Mouse (Mus musculus) monocyte, adult 2 months (primary cell): Measurements from ENCODE around the gene Ubr7.

Experiments used
- DNase-seq, 2 experiments: peaks; one replicate each; pipeline ENCODE4 v3.0.0; 2022; ENCODE audit warnings: low spot score in 2 of 2, low read depth in 1 of 2

Gene Ubr7

DNA sequence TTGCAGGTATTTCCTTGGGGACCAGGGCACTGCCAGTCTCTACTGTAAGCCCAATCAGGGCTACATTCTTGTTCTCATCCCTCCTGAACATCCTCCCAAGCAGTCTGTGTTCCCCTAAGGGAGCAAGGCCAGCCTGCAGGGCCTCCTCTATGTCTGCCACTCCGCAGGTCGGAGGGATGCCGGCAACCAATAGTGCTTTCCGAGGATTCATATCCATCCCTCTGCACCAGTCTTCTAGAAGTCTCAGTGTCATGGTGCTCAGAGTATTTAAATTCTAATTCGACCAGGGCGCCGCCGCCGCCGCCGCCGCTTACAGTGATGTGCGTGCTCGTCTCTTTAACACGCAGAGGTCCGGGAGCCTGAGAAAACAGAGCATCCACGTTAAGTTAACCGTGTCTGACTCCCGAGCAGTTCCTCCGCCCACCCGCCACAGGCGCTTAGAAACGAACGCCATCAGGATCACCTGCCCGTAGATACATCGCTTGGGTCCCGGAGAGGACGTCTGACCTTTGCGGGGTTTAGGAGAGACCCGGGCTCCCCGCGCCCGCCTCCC, 14.7 kb upstream of the Ubr7 start:
- no peak for DNase-seq

DNA sequence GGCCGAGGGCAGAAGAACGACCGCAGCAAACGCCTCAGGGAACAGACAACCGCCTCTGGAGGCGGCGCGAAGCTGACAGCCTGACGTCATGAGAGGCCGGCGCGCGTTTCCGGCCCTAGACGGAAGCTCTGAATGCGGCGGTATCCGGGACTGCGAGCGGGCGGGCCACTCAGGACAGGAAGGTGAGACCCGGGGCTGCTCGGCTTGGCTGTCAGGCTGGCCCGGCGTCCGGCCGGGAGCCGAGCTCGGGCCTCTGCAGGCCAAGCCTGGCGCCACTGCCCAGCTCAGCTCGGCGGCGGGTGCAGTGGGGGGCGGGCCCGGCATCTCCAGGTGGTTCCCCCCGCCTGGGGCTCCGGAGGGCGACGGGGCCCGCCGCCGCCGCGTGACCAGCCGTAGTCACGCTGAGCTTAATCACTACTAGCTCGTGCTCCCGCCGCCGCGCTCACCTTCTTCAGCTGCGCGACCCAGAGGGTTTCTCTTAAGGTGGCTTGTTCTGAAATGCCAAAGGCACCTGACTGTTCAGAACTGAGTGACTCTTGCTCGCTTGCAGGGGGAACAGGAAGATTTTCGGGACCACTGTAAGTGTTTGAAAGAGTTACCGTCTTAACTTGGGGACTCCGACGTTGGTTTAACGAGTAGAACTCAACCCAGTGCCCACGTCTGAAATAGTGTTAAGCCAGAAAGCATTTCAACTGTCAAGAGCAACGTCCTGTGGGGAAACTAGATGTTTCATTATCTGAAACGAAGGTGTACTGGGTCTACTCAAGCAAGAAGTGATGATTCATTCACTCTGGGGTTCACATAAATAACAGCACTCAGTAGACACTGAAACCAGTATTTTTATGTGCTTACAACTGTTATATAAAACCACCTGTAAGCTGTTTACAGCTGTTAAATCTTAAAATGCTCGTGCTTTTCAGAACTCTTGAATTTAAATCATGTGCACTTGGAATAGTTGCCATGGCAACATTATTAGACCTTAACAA, 13.9 kb upstream of the Ubr7 start, which contains the start of the genes Moap1 and Tmem251:
Gene Moap1, minus strand, starts transcription at position 73 of the 986 bp plus-strand sequence.
Gene Tmem251, plus strand, starts transcription at position 174 of the 986 bp plus-strand sequence.
- peak; percentile 77 to 88 for DNase-seq

DNA sequence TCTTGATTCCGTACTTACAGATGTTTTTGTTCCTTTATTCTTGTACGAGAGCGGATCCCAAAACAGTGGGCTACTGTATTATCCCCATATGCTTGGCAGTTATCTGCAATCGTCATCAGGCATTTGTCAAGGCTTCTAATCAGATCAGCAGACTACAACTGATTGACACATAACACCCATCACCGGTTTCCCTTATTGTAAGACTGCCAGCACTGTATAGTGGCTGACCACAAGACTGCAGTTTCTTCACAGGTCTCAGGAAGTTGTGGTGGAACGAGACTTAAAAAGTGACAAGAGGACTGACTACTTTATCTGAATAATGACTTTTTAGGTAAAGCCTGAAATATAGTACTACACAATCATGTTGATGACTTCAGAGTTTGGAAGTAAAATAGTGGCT, 12.9 kb upstream of the Ubr7 start:
- peak; percentile 39 to 44 for DNase-seq

DNA sequence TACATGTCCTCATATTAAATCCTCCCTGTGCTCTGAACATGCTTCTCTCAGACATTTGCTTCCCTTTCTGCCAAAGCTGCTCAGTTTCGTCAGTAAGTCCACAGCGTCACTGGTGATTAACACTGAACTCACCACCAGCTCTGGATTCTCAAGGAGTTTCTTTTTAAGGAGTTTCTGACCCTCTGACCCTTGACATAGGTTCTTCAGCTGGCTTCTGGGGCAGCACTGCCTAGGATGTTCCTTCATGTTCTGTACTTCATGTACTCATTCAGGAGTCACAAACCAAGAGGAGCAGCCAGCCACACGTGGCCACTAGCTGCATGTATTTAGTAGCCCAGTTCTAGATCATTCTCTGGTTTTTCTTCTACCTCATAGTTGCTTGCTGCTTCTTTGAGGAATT, 9.5 kb upstream of the Ubr7 start:
- no peak for DNase-seq

DNA sequence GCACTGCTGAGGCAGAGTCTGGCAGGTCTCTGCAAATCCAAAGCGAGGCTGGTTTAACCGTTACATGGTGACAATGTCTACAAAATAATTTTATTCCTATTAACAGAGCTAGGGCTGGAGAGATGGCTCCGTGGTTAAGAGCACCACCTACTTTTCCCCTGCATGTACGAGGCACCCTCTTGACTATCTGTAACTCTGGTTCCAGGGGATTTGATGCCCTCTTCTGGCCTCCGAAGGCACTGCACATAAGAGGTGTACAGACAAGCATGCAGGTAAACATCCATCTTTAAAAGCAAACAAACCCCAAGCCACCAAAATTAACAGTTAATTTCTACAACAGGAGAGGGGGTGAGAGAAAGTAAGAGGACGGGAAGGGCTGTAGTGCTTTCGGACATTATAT, 1.5 kb upstream of the Ubr7 start:
- peak in 1 of 2 experiments; percentile 26 for DNase-seq

DNA sequence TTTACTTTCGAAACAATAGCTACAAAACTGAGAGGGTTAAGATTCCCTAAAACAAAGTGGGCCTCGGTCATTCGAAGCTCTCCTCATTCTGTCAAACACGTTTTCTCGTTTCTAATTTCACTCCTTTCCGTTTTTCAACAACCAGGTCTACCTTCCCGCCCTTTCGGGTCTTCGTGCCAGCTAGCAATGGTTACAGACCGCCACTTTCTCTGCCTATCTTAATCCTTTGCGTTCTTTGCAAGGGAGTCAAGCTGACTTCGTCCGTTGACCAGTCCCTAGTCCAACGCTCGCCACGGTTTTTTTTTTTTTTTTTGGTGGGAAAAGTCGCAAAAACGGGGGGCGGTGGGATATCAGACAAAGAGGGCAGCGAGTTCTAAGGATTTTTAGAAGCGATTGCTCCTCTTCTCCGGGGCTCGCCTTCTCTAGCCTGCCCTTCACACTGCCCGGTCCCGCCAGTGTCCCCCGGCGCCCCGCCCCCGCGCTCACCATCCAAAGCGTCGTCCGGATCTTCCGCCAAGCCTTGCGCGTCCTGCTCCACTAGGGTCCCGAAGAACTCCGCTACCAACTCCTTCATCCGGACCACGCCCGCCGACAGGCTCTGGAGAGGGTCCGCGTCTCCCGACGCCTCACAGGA, 595 bp upstream of the Ubr7 start:
- DNase-seq = no peak

DNA sequence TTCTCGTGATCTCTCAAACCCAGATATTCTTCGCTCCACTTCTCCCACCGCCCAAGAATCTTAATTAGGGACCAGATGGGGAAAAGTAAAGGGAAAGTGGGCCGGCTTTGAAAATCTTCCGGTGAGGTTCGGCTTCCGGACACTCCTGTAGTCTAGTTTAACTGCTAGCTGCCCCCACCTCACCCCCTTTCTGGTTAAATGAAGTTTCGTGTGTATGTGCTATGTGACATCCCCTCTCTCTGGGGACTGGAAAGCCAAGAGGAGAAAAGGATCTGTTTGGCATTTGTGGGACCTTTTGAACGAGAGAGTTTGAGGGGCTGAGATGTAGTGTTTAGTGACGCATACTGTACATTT, 613 bp downstream of the Ubr7 start, which contains the start of gene Gm20604:
Gene Gm20604, minus strand, starts transcription at position 270 of the 354 bp plus-strand sequence.
- no peak for DNase-seq

DNA sequence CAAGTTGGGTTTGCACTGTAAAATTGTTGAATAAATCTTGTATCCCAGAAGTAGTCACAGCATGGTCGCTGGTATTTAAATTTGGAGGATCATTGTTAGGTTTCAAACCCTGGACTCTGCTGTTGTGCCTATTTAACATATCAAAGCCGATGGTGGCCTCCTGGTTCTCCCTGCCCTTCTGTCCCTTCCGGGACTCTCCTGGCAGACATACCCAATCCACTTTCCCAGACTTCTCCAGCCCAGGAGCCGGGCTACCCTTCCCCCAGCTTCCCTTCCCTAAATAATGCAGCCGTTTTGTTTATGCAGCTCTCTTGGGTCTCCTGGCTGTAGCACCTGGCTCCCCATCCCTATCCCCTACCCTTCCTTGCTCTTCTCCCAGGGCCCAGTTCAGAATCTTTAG, 1.2 kb downstream of the Ubr7 start:
- DNase-seq = no peak

DNA sequence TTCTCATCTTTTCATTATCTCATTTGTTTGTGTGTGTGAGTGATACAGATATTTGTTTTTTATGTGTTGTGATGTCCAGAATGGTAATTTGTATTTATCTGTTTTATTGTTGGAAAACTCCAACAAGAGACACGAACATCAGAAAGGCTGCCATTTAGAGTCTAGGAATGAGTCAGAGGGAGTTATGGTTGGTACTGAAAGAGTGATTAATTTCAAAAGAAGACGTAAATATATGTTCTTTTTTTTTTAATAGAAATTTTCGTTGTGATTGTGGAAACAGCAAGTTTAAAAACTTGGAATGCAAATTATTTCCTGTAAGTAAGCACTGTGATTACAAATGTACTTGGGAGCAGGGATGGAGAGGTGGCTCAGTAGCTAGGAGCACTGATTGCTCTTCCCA, 3.9 kb downstream of the Ubr7 start:
- DNase-seq = no peak

DNA sequence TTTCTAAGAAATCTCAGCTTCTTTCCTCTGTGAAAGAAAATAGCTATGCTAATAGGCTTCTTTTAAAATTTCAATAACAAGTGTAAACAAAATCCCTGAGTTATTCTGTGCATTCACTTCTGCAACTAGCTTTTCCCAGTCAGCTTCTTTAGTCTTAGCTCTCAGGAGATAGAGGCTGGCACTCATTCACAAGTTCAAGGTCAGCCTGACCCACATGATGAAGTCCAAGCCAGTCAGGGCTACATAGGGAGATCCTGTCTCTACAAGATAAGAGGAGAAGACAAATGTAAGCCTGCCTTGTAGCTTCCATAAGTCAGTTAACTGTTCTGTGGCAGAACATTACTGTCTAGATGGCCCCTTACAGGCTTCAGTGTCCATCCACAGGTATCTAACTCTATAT, 5.9 kb downstream of the Ubr7 start:
- no peak for DNase-seq

DNA sequence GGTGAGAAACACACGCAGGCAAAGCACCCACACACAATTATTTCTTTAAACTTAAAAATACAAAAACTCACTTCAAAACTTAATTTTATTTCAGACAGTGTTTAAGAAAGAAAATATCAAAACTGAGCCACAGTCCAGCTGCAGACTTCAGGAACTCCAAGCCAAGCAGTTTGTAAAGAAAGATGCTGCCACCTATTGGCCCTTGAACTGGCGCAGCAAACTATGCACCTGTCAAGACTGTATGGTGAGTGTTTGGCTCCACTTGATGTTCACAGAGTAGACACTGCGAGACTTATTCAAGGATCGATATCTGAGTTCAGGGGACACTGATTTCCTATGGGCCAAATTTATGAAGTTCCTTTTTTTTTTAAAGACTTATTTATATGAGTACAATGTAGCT, 11.2 kb downstream of the Ubr7 start:
- DNase-seq = no peak

DNA sequence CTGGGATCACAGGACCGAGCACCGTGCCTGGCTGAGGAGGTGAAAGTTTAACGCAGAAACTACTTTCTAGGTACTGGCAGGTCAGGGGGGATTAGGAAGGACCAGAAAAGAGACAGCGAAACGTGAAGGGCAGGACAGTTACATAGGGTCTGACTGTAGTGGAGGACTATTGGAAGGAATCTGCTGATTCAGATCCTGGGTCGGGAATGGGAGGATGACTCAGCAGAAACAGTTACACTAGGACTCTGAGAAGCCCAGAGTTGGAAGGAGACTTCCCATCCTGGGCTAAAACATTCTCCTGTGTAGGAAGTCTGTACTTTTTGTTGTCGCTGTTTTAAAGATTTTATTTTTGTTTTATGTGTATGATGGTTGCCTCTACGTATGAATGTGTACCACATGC, 13.8 kb downstream of the Ubr7 start:
- no peak for DNase-seq

DNA sequence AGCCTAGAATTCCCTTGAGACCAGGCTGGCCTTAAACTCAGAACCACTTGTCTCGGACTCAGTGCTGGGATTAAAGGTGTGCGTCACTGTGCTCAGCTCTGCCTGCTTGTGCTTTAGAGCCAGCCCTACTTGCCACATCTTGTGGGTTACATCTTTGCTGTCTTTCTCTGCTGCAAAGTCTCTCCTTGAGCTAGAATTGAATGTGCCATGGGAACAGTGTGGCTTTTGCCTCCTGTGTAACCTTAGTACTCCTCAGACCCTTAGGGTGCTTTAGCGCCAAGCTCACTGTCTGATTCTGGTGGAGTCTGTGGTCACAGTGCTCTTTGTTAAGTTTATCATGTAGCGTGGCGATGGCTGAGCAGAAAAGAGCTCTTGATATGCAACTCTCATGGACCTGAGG, 14.9 kb downstream of the Ubr7 start:
- no peak for DNase-seq

DNA sequence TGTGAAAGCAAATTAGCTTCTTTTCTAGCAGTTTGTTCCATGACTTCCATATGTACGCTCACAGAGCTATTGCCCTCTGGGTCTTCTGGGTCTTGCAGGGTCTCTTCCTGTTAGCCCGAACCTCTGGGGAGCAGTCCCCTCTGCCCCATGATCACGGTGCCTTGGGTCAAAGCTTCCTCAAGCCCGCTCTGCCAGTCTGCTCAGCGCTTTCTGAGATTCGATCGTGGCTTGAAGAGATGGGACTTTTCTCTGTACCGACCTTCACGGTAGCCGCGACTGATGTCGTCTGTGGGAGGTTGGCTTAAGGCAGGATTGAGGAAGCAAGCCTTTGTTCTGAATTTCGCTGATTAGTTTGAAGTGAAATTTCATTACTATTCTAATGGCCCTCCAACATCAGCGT, 18.3 kb downstream of the Ubr7 start:
- DNase-seq = no peak

DNA sequence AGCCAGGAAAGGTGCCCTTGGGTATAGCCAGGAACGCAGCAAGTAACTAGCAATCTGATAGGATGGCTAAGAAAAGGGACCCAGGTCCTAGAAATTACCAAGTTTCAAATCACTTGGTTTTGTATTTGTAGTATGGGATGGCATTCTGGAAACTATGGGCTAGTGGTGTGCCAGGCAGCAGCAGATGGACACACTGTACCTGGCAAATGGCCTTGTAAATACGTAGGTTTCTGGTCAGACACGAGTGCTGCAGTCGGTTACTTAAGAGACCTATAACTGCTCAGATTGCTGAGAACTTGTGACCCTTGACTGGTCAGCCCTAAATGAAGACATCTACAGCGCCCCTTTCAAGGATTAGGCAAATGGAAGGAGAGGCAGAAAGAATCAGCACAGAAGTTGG, 20.4 kb downstream of the Ubr7 start:
- no peak for DNase-seq

DNA sequence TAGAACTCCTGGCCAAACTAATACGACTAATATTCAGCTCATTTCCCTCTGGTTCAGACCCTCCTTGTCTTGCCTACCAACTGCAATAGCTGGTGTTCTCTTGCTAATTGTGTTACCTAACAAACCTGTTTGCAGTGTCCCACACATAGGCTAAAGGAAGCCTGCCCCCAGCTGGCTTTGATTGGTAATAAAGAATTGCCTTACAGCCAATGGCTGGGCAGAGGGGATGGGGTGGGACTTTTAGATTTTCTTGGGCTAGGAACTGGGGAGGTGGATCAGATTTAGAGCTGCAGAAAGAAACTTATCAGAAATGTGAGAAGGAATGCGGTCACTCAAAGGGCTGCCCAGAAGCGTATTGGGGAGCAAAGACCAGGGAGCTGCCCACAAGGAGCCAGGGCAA, 21.7 kb downstream of the Ubr7 start:
- no peak for DNase-seq

DNA sequence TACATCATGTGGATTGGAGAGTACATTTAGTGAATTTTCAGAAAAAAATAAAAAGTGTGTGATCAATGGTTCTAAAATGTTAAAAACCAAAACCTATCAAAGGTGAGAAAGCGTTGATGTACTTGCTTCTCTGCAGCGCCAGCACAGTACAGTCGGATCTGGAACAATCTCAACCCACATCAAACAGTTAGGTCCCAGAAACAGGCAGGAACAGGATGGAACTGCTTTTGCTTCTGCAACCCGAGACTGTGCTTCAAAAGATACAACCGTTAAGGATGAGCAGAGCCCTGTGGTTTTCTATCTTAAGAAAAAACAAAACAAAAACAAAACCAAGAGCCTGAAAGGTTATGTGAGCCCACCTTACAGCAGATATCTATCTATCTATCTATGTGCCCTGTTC, 25.1 kb downstream of the Ubr7 start:
- no peak for DNase-seq

DNA sequence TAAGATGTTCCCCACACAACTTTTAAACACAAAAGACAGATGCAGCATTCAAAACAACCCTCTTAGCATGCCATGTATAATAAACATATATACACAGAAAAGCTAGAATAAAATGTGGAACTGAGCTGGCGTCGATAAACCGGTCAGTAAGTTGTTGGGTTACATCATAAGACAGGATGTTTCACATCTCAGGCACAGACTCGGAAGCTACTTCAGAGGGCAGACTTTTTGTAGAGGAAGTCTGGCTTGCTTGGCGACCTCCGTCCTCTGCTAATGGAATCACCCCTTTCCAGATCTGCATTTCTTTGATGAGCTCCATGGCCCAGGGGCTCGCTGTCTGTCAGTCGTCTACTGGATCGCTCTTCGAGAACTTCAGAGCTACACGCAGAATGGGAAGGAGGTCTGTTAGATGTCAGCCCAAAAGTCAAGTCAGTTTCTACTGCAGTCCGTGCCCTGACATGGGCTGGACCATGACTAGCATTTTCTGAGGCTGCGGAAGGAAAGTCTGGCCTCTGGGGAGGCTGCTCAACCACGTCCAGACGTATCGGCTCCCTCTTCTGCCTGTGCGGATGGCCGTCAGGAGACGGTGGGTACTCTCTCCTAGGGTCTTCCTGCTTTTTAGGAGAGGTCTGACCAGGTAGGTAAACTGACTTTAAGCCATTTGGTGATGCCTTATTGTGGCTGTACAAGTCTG, 27.3 kb downstream of the Ubr7 start:
- no peak for DNase-seq

DNA sequence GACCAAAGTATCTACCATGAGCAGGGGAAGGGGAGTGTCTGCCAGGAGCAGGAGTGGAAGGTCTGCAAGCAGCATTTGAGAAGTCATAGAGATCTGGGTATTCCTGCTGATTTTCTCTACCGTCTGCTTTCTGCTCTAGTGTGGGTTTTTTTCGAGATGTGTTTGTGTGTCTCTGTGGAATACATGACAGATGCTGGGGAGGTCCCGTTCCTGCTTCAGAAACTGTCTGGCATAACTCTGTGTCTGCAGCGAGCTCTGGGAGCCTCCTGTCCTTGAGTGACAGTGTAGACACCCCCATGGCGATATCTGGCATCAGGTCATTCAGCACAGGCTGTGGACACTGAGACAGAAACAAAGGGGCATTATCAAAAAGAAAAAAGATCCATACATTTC, 27.8 kb downstream of the Ubr7 start:
- no peak for DNase-seq

DNA sequence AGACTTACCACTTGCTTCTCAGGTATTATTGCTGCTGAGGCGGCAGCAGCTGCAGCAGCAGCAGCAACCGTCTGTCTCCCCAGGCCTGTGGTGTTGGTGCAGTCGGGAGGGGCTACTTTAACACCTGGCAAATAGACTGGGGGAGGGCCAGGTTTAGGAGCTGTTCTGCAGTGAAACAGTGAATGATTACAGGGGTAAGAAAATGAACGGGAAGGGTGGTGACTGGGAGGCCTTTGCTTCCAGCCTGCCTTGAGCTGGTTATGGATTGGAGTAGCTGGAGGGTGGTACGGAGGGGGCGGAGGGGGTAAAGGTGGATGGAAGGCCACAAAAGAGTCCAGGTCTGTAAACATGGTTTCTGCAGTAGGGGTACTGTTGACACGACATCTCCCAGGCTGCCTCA, 30.2 kb downstream of the Ubr7 start:
- no peak for DNase-seq

DNA sequence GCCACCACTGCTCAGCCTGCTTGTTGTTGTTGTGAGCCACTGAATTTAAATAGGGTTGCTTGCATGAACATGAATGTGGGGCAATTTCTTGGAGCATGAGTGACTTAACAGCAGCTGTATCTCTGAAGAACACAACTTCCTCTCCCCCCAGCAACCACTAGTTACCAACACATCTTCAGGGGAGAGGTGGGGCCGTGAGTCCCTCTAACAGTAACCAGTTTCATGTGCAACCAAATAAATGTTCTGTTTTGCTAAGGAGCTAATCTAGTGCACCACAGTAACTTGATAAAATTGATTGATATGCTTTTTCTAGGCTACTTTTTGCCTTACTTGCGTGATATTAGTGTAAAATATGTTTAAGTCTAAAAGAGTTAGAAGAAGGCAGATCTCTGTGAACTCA, 41.8 kb downstream of the Ubr7 start:
- no peak for DNase-seq

DNA sequence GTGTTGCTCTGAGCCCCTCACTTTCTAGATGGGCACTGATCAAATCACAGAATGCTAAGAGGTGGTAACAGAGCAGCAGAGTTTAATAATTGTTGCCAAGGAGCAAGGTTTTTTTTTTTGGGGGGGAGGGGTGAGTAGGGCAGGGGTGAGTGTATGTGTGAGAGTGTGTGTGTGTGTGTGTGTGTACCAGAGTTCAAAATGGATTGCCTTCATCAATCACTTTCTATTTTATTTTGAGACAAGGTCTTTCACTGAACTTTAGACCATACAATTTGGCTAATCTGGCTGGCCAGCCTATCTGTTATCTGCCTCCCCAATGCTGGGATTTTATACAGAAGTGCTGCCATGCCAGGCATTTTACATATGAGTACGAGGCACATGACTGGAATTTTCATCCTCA, 57.1 kb downstream of the Ubr7 start:
- no peak for DNase-seq
